Comparison of ENCODE assay signal across 9 mouse cellular contexts in genomic region chr7:19368380-19368779, GRCm38 (mm10). TPM values are rescaled to one million over a fixed set of nuclear protein-coding genes. Genes with fewer than 3 reads are reported as not detected.
DNase-seq lines count a peak whose midpoint lies in the region; ATAC-seq lines count a peak whose summit lies in the region.
"Had no signal": no experiment of that assay in that cellular context is flagged by ENCODE, and none has a peak within 500 bp of the region (broad histone marks: within the 10 kb centered on the region; RNA-seq: fewer than 3 reads in every experiment).

No protein-coding gene starts in this region.

- no peak overlapping the region for H3K9ac ChIP-seq in neural tube, embryonic 15.5 days (replicated peaks)
- H3K9ac ChIP-seq: midbrain, embryonic 12.5 days had no signal

- no peak for ATAC-seq in neural tube, embryonic 15.5 days (ENCODE audit: low FRiP score)

- no peaks in the 10 kb centered on the region for H3K9me3 ChIP-seq in limb, embryonic 10.5 days (replicated peaks)
- no peaks in the 10 kb centered on the region for H3K9me3 ChIP-seq in neural tube, embryonic 15.5 days (replicated peaks)
- H3K9me3 ChIP-seq: midbrain, embryonic 12.5 days had no signal

- no peak overlapping the region for H3K27ac ChIP-seq in limb, embryonic 10.5 days
- no peak overlapping the region for H3K27ac ChIP-seq in neural tube, embryonic 15.5 days (replicated peaks)
- H3K27ac ChIP-seq: midbrain, embryonic 12.5 days had no signal

- no peak overlapping the region for H3K4me3 ChIP-seq in limb, embryonic 10.5 days
- no peak overlapping the region for H3K4me3 ChIP-seq in neural tube, embryonic 15.5 days (replicated peaks)
- H3K4me3 ChIP-seq: midbrain, embryonic 12.5 days had no signal

- DNase-seq in ovary, postnatal 14 days (ENCODE audit: low spot score) = peak; percentile 42
- DNase-seq in ovary, adult 18-20 months (ENCODE audit: low spot score) = no peak
- DNase-seq in embryo, embryonic 11 days = peak; percentile 58
- peak; percentile 71 for DNase-seq in limb, embryonic 10.5 days (ENCODE audit: low spot score)
- peak; percentile 55 for DNase-seq in testis, postnatal 14 days (ENCODE audit: low spot score)
- DNase-seq in right cerebral cortex, adult 18-20 months = no peak
- DNase-seq: right cerebral cortex, postnatal 14 days had no signal

- H3K36me3 ChIP-seq in limb, embryonic 10.5 days = no peaks in the 10 kb centered on the region
- no peaks in the 10 kb centered on the region for H3K36me3 ChIP-seq in neural tube, embryonic 15.5 days

- peaks cover 38% of the 10 kb centered on the region for H3K27me3 ChIP-seq in limb, embryonic 10.5 days (ENCODE audit: low read depth, poor library complexity, severe bottlenecking)
- H3K27me3 ChIP-seq in neural tube, embryonic 15.5 days (replicated peaks) = peaks cover 17% of the 10 kb centered on the region; the same call in 1 of the 2 replicates

- 15% methylated on average over 16 of the region's 16 CpGs for WGBS in limb, embryonic 10.5 days
- 23% methylated on average over 16 of the region's 16 CpGs for WGBS in neural tube, embryonic 15.5 days

- H3K4me2 ChIP-seq in neural tube, embryonic 15.5 days = no peak overlapping the region
- H3K4me2 ChIP-seq: midbrain, embryonic 12.5 days had no signal

- H3K4me1 ChIP-seq in limb, embryonic 10.5 days = peaks cover 15% of the 10 kb centered on the region
- H3K4me1 ChIP-seq in neural tube, embryonic 15.5 days = peaks cover 7% of the 10 kb centered on the region

RNA-seq across cellular contexts. Expression of gene Ppp1r13l, which starts 8.8 kb away (rescaled TPM):
- 6.5 and 7.0 TPM in 2 replicates for polyA plus RNA-seq in limb, embryonic 10.5 days (2016; fragmentation: Nextera tagmentation; extraction: Ambion mirVana)
- 1.9 and 2.1 TPM in 2 replicates for polyA plus RNA-seq in neural tube, embryonic 15.5 days (2015; fragmentation: Nextera tagmentation; extraction: Ambion mirVana)

RNA-seq across cellular contexts. Expression of gene Cd3eap, which starts 9.1 kb away (rescaled TPM):
- polyA plus RNA-seq in limb, embryonic 10.5 days (2016; fragmentation: Nextera tagmentation; extraction: Ambion mirVana) = 28.3 and 31.4 TPM in 2 replicates
- 22.2 and 23.0 TPM in 2 replicates for polyA plus RNA-seq in neural tube, embryonic 15.5 days (2015; fragmentation: Nextera tagmentation; extraction: Ambion mirVana)

RNA-seq across cellular contexts. Expression of gene Ercc2, which starts 13.4 kb away (rescaled TPM):
- 25.6 and 26.6 TPM in 2 replicates for polyA plus RNA-seq in limb, embryonic 10.5 days (2016; fragmentation: Nextera tagmentation; extraction: Ambion mirVana)
- polyA plus RNA-seq in neural tube, embryonic 15.5 days (2015; fragmentation: Nextera tagmentation; extraction: Ambion mirVana) = 21.6 and 22.2 TPM in 2 replicates

RNA-seq across cellular contexts. Expression of gene Ercc1, which starts 23.8 kb away (rescaled TPM):
- polyA plus RNA-seq in limb, embryonic 10.5 days (2016; fragmentation: Nextera tagmentation; extraction: Ambion mirVana) = 97.8 and 101 TPM in 2 replicates
- polyA plus RNA-seq in neural tube, embryonic 15.5 days (2015; fragmentation: Nextera tagmentation; extraction: Ambion mirVana) = 78.5 and 93.5 TPM in 2 replicates

RNA-seq across cellular contexts. Expression of gene Klc3, which starts 35.5 kb away (rescaled TPM):
- 3.3 and 4.4 TPM in 2 replicates for polyA plus RNA-seq in limb, embryonic 10.5 days (2016; fragmentation: Nextera tagmentation; extraction: Ambion mirVana)
- 1.2 and 4.0 TPM in 2 replicates for polyA plus RNA-seq in neural tube, embryonic 15.5 days (2015; fragmentation: Nextera tagmentation; extraction: Ambion mirVana)

Comparison
In these comparisons a context has a peak if more than half of its experiments do, and no peak if none do; other contexts are left out.
1. DNase-seq: peak in ovary, postnatal 14 days (single experiment), embryo, embryonic 11 days (single experiment), limb, embryonic 10.5 days (single experiment) and testis, postnatal 14 days (single experiment); none in ovary, adult 18-20 months (single experiment) and right cerebral cortex, adult 18-20 months (single experiment).